In genomic region chr2:27301444-27302111, GRCm38 (mm10) we compare ENCODE assay signal across 14 mouse cellular contexts. TPM values are rescaled to one million over a fixed set of nuclear protein-coding genes. Genes with fewer than 3 reads are reported as not detected.
DNase-seq lines count a peak whose midpoint lies in the region; ATAC-seq lines count a peak whose summit lies in the region.
"Had no signal": no experiment of that assay in that cellular context is flagged by ENCODE, and none has a peak within 500 bp of the region (broad histone marks: within the 10 kb centered on the region; RNA-seq: fewer than 3 reads in every experiment).

No protein-coding gene starts in this region.

- H3K9ac ChIP-seq in forebrain, embryonic 13.5 days: no peak overlapping the region; the same call in 1 of the 2 replicates
- H3K9ac ChIP-seq in neural tube, embryonic 12.5 days: no peak overlapping the region
- H3K9ac ChIP-seq: liver, embryonic 15.5 days had no signal

- H3K4me2 ChIP-seq in forebrain, embryonic 13.5 days: peak overlapping the region; percentile 36
- peak overlapping the region; percentile 28; the same call in 1 of the 2 replicates for H3K4me2 ChIP-seq in neural tube, embryonic 12.5 days (replicated peaks)
- H3K4me2 ChIP-seq: heart, embryonic 11.5 days; liver, embryonic 15.5 days had no signal

- ATAC-seq in forebrain, embryonic 13.5 days: peak; percentile 87
- ATAC-seq in neural tube, embryonic 12.5 days (ENCODE audit: low FRiP score, low read depth): peak; percentile 80
- ATAC-seq: intestine, embryonic 16.5 days had no signal

- peaks cover 9% of the 10 kb centered on the region; the same call in 1 of the 2 replicates for H3K36me3 ChIP-seq in forebrain, embryonic 13.5 days (ENCODE audit: poor library complexity, severe bottlenecking)
- H3K36me3 ChIP-seq in limb, embryonic 10.5 days: peaks cover 38% of the 10 kb centered on the region
- H3K36me3 ChIP-seq in neural tube, embryonic 12.5 days: 0 out of 2 replicates have a peak, but pooled peaks cover 5% of the 10 kb centered on the region
- H3K36me3 ChIP-seq: liver, embryonic 15.5 days had no signal

- no peaks in the 10 kb centered on the region for H3K9me3 ChIP-seq in forebrain, embryonic 13.5 days (replicated peaks)
- no peaks in the 10 kb centered on the region for H3K9me3 ChIP-seq in limb, embryonic 10.5 days (replicated peaks)
- H3K9me3 ChIP-seq in neural tube, embryonic 12.5 days: no peaks in the 10 kb centered on the region
- H3K9me3 ChIP-seq: liver, embryonic 15.5 days had no signal

- H3K4me3 ChIP-seq in forebrain, embryonic 13.5 days: no peak overlapping the region
- H3K4me3 ChIP-seq in limb, embryonic 10.5 days: no peak overlapping the region
- H3K4me3 ChIP-seq in neural tube, embryonic 12.5 days: no peak overlapping the region
- H3K4me3 ChIP-seq: liver, embryonic 15.5 days; megakaryocyte, embryonic 14.5 days had no signal

- WGBS in forebrain, embryonic 13.5 days: 38% methylated on average over 12 of the region's 12 CpGs
- WGBS in limb, embryonic 10.5 days: 75% methylated on average over 12 of the region's 12 CpGs
- WGBS in neural tube, embryonic 12.5 days: 33% methylated on average over 12 of the region's 12 CpGs

- no peaks in the 10 kb centered on the region for H3K27me3 ChIP-seq in forebrain, embryonic 13.5 days
- H3K27me3 ChIP-seq in limb, embryonic 10.5 days (ENCODE audit: low read depth, poor library complexity, severe bottlenecking): no peaks in the 10 kb centered on the region
- no peaks in the 10 kb centered on the region for H3K27me3 ChIP-seq in neural tube, embryonic 12.5 days (replicated peaks)
- H3K27me3 ChIP-seq: liver, embryonic 15.5 days had no signal

- intact Hi-C loops in left cerebral cortex, postnatal 14 days (cut with DNase I): no loop called here

- DNase-seq in layer of hippocampus, postnatal 10 days (ENCODE audit: low spot score in 2 of 2): peak; percentile 41 to 42
- no peak for DNase-seq in layer of hippocampus, adult 11-12 months (ENCODE audit: low spot score)
- no peak for DNase-seq in limb, embryonic 10.5 days (ENCODE audit: low spot score)
- DNase-seq in kidney, postnatal 10 days: no peak
- no peak for DNase-seq in left cerebral cortex, adult 11 months (ENCODE audit: low spot score)
- no peak for DNase-seq in left cerebral cortex, postnatal 14 days (ENCODE audit: low spot score in 2 of 2)
- DNase-seq: adrenal gland, postnatal 25 days; cerebellum, adult 9-10 months had no signal

- H3K4me1 ChIP-seq in forebrain, embryonic 13.5 days: peaks cover 30% of the 10 kb centered on the region
- peaks cover 26% of the 10 kb centered on the region for H3K4me1 ChIP-seq in limb, embryonic 10.5 days
- H3K4me1 ChIP-seq in neural tube, embryonic 12.5 days: peaks cover 42% of the 10 kb centered on the region
- H3K4me1 ChIP-seq: liver, embryonic 15.5 days; megakaryocyte, embryonic 14.5 days had no signal

- peak overlapping the region; percentile 96 for H3K27ac ChIP-seq in forebrain, embryonic 13.5 days
- H3K27ac ChIP-seq in limb, embryonic 10.5 days: peak overlapping the region; percentile 67
- peak overlapping the region; percentile 69 for H3K27ac ChIP-seq in neural tube, embryonic 12.5 days
- H3K27ac ChIP-seq: liver, embryonic 15.5 days had no signal

RNA-seq across cellular contexts. Expression of gene Sardh, which starts 53.4 kb away (rescaled TPM):
- 10 to 100 TPM; 10.0 to 11.2 TPM for total RNA-seq in layer of hippocampus, postnatal 10 days (2021)
- polyA plus RNA-seq in forebrain, embryonic 13.5 days (2015; fragmentation: Nextera tagmentation; extraction: Ambion mirVana): 2.1 and 2.4 TPM in 2 replicates
- polyA plus RNA-seq in limb, embryonic 10.5 days (2016; fragmentation: Nextera tagmentation; extraction: Ambion mirVana): 2.5 and 3.1 TPM in 2 replicates
- polyA plus RNA-seq in neural tube, embryonic 12.5 days (2016; fragmentation: Nextera tagmentation; extraction: Ambion mirVana): 3.8 and 3.9 TPM in 2 replicates
- 10 to 100 TPM; 11.1 to 12.9 TPM for total RNA-seq in left cerebral cortex, postnatal 14 days (2021)

Comparison
In these comparisons a context has a peak if more than half of its experiments do, and no peak if none do; other contexts are left out.
1. DNase-seq: peak in layer of hippocampus, postnatal 10 days (2 of 2); none in layer of hippocampus, adult 11-12 months (single experiment), limb, embryonic 10.5 days (single experiment), kidney, postnatal 10 days (single experiment), left cerebral cortex, adult 11 months (single experiment) and left cerebral cortex, postnatal 14 days (0 of 2).
2. Peak in every context shown above with its lines, with median percentiles within 50 percentile points of each other: H3K27ac ChIP-seq.